Mouse (Mus musculus): ENCODE results near the gene Fam185a. TPM values are rescaled to one million over a fixed set of nuclear protein-coding genes. Genes with fewer than 3 reads are reported as not detected.

Fam185a gene
- total RNA-seq, 2 experiments from 2014 or later, result 1.3 to 2.6 TPM

DNA sequence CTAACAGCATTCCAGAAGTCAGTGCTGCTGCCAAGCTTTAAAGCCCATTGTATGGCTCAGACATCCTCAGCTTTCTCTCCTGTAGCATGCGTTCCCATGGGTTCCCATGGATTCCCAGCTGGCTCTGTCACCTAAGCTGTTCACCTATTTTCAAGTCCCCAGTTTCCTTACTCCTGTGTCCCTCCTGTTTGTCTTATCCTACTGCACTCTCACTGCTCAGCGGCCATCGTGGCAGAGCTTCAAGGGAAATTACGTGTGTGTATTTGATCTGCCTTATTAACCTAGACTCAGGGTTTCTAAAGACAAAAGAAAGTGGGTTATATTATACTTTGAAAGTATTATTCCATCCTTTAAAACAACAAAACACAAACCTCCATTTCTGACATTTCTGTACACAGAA is 64.4 kb downstream of the Fam185a start:
- no peak for ATAC-seq (replicated peaks; ENCODE audit: low FRiP score, poor library complexity, severe bottlenecking)

DNA sequence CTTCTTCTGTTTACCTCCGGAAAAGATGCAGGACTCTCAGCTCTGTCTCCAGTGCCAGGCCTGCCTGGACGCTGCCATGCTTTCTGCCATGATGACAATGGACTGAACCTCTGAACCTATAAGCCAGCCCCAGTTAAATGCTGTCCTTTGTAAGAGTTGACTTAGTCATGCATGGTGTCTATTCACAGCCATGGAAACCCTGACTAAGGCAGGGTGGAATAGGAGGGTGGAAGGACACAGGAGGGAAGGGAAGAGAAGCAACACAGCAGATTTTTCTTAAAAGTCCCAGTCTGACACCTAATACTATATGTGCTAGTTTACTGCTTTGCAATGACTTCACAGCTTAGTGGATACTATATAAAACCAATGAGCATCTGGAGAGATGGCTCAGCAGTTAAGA is 66.7 kb downstream of the Fam185a start:
- no peak for ATAC-seq (replicated peaks; ENCODE audit: low FRiP score, poor library complexity, severe bottlenecking)

DNA sequence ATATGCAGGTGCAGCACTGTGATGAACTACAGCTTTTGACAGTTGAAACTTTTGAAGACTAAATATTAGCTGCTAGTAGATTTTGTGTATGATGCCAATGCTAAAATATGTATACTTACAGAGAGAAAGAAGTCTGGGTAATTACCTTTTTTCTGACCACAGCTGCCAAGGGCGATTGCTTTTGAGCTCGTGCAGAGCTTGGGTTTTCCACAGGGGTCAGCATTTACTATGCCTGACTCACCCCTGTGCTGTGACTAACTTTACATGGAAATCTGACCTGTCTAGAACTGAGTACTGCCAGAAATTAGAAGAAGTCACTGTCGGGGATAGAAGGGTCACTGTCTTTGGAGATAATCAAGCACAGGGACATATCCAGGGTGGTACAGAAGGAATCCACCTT is 67.5 kb downstream of the Fam185a start:
- no peak for ATAC-seq (replicated peaks; ENCODE audit: low FRiP score, poor library complexity, severe bottlenecking)

DNA sequence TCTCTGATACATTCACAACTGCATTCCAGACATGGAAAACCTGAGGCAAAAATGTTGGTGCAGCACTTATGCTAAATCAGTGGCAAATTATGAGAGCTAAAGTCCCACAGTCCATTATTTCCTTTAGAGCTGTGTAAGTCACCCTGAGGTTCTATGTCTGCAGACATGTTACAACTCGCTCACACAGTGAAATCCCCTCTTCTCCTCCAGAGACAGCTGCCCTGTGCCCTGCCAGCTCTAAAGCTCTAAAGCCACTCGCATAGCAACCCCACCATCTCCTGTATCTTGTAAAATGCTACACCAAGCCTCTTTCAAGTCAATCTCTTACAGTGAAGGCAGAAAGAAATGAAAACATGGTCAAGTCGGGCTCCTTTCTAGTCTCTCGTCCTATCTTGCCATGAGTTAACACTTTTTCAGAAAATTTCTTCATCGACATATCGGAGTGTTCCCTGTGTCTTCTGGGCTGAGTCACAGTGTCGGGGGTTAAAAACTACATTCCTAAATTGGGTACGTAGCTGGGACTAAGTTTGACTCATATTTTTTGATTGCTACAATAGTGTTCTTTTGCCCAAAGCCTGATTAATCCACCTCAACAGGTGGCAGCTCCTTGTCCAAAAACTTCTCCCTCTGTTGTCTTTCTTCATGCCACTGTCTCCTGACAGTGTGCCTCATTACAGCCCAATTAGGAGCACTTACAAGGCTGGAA is 68.7 kb downstream of the Fam185a start:
- no peak for ATAC-seq (replicated peaks; ENCODE audit: low FRiP score, poor library complexity, severe bottlenecking)

DNA sequence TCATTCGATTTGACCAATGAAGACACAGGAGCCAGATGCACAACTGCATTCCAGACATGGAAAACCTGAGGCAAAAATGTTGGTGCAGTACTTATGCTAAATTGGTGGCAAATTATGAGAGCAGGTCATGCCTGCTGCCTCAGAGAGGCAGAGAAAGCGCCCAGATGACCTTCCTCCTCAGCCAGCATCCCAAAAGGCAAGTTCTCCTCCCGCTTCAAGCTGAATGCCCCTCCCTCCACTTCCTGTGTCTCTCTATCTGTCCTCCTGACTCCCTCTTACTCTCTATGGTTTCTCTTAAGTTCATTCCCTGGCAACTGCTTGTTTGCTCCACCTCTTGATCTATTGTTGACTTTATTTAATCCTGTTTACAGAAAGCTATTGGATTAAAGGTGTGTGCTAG is 70.0 kb downstream of the Fam185a start:
- ATAC-seq (replicated peaks; ENCODE audit: low FRiP score, poor library complexity, severe bottlenecking), result no peak

DNA sequence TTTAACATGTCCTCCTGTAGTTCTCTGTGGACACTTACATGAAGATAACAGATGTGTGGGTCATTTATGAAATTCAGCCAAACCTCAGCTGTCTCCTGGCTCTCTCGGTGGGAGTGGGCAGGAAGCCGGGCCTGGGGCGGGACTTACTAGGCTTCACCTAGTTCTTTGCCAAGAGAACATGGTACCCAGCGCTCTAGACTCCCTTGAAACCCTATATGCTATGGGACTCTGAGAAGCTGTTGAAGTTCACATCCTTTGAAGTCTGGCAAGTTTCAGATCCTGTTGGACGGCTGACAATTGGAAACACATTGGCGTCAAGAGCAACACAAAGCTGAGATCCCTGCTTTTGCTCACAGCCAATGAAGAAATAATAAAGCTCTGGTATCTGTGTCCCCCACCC is 71.6 kb downstream of the Fam185a start:
- no peak for ATAC-seq (replicated peaks; ENCODE audit: low FRiP score, poor library complexity, severe bottlenecking)

DNA sequence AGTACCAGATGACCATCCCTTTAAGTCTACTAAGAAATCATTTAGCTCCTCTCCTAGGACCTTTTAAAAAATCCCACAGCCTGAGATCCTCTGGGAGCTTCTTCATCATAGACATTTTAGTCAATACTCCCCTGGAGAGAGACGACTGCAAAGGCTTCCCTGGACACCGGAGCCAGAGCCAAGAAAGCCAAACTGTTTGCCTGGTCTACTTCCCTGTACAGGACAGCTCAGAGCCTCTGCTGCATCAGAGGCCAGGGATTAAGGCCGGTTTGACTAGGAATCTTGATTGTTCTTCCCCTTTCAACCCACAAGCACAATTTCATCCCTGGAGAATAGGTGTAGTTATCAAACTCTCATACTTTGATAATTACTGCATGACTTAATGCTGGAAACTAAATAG is 72.1 kb downstream of the Fam185a start:
- no peak for ATAC-seq (replicated peaks; ENCODE audit: low FRiP score, poor library complexity, severe bottlenecking)

DNA sequence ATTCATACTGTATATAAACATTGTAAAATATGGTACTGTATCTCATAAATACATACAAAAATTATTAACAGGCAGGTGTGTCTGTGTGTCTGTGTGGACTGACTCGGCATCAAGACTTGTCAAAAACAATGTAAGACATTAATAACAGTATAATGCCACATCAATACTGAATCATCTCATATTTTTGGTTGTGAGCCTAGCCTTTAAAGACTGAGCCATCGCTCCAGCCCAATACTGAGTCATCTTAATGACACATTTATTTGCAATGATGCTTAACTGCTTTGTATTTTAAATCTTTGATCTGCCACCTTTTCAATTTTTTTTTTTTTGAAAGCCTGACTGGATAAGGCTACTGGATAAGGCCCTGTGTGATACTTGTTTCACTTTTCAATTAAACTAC is 73.7 kb downstream of the Fam185a start:
- no peak for ATAC-seq (replicated peaks; ENCODE audit: low FRiP score, poor library complexity, severe bottlenecking)

DNA sequence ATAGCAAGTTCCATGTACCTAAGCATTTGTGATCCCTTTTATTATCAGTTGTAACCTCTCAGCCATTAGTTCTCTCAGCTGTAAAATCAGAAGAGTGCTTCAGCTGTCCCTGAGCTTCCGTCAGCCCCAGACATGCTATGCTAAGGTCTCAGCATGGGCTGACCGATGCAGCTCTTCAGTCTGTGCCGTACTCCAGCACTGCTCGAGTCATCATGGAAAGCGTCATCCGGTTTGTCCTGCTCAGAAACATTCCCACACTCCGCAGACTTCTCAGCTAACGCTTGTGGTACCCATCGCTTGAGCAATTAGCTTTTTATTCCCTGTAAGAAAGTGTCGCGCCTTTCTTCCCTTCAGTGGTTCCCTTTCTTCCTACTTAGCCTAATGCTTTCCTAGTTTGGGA is 74.2 kb downstream of the Fam185a start:
- ATAC-seq (replicated peaks; ENCODE audit: low FRiP score, poor library complexity, severe bottlenecking), result no peak

DNA sequence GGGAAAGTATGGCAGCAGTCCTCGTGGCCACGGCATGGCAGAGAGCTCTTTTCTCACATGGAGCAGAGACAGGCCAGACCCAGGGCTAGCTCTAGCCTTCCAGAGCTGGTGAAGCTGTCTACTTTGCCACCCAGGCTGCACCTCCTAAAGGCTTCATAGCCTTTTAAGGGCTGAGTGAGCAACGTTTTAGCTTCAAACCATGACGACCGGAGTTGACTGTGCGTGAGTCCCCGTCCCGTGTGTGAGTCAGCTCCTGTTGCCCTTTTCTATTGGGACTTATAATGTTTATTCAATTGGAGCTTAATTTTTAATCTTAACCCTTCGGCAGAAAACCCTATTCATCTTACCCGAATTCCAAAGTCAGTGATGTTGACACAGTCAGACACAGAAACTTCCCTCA is 75.4 kb downstream of the Fam185a start:
- no peak for ATAC-seq (replicated peaks; ENCODE audit: low FRiP score, poor library complexity, severe bottlenecking)

DNA sequence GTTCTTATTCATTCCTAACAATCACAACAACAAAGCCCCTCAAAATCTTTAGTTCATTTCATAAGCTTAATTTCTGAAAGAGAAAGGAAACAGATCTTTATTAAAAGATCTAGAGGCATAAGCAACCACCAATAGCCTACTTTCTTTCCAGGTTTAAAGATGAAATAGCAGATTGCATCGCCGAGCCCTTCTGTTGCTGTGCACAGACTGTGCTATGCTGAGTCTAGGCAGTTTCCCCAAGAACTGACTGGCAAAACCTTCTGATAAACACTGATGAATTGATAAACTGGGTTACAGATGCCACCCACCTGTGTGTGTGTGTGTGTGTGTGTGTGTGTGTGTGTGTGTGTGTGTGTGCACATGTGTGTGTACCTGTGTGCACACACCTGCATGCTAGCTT is 76.2 kb downstream of the Fam185a start:
- no peak for ATAC-seq (replicated peaks; ENCODE audit: low FRiP score, poor library complexity, severe bottlenecking)

DNA sequence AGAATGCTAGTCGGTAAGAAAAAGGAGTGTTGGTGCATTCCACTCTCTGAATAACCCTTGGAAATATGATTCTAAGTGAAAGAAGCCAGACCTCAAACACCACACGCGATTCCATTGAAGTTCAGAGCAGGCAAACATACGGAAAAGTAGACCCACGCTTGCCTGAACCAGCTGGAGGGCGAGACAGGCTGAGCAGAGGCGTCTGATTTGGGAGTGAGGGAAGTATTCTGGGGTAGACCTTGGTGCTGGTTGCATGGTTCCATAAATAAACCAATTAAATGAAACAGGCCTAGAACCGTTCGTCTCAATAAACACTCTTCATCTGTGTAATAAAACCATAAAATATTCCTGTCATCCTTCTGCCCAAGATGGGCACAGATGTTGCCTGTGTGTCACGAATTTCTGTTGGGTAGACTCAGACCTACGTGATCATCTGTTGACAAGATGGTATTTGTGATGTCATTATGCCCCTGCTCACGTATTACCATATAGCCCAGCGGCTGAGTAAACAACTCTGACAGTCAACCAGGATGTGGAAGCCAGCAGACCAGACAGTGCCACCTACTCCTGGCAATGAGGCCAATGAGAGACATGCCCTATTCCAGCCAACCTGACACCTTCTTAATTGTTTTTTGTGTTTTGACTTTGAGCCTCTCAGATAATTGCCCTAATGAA is 78.3 kb downstream of the Fam185a start:
- no peak for ATAC-seq (replicated peaks; ENCODE audit: low FRiP score, poor library complexity, severe bottlenecking)

DNA sequence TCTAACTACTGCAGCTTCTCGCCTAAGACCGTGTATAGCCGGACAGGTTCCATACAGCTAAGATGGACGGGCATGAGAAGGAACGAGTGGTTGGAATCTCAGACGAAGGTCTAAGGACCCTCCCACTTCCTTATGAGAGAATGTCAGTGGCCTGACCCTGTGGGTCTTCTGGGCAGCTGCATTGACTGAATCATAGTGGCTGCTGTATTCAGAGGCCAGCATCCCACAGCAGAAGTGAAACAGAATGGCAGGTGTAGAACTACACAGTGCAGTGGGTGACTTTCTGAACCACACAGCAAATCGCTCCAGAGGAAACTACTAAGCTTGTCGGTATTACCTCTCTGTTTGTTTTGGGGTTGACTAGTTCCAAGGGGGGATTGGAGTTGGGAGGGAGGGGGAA is 80.4 kb downstream of the Fam185a start:
- no peak for ATAC-seq (replicated peaks; ENCODE audit: low FRiP score, poor library complexity, severe bottlenecking)

DNA sequence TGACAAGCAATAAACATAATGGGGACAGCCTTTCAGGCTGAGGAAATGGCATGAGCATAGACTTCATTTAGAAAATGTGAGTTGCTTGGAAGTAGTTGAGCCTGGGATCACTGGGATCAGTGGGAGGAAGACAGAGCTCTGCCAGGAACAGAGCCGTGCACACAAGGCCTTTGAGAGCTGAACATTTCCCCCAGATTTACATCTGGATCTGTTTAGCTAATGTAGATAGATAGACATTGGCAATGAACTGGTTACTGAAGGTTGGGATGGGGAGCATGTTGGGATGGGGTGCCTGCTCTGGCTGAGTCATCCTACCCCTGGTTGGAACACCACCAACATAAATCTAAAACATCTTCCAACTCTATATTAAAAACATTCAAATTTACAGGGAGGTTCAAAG is 82.1 kb downstream of the Fam185a start:
- no peak for ATAC-seq (replicated peaks; ENCODE audit: low FRiP score, poor library complexity, severe bottlenecking)

DNA sequence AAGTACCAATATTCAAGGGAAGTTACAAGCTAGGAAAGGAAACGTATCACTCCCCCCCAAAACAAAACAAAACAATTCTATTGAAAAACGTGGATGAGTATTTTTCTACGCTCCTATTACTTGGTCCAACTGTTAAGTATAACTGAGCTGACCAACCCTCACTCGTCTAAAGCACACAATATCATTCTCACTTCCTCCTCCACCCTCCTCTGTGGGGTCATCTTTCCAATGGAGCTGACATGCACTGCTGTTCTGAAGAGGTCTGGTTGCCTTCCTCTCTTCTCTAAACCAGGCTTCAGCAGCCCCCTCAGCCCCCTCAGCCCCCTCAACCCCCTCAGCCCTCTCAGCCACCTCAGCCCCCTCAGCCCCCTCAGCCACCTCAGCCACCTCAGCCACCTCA is 85.0 kb downstream of the Fam185a start:
- ATAC-seq (replicated peaks; ENCODE audit: low FRiP score, poor library complexity, severe bottlenecking), result no peak

DNA sequence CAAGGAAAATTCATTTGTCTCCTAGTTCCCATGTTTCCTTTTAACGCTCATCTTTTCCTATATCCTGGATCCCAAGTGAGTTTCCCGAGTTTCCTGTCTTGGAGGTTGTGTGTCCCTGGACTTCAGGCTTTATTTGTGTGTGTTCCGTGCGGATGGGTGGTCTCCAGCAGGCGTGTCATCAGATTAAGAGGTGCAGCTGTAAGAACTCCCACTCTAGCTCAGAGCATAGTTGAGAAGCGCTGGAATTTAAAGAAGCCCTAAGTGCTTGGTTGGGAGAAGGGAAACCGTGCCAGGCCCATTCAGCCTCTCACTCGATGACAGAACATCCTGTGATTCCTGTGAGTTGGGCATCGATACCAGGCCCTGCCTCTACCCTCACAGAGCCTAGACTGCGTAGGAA is 88.6 kb downstream of the Fam185a start:
- no peak for ATAC-seq (replicated peaks; ENCODE audit: low FRiP score, poor library complexity, severe bottlenecking)

DNA sequence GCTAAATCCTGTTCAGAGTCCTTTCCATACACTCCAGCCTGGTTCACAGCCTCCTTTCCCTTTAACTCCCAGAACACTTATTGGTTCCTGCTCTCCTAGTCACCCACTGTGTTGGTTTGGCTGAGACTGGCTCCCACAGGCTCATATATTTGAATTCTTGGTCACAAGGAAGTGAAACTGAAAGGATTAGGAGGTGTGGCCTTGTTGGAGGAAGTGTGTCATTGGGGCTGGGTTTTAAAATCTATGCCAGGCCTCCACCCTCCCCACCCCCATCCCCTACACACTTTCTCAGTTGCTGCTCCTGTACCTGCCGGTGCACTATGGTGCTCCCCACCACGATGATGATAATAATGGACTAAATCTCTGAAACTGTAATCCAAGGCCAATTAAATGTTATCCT is 92.8 kb downstream of the Fam185a start:
- ATAC-seq (replicated peaks; ENCODE audit: low FRiP score, poor library complexity, severe bottlenecking), result no peak

DNA sequence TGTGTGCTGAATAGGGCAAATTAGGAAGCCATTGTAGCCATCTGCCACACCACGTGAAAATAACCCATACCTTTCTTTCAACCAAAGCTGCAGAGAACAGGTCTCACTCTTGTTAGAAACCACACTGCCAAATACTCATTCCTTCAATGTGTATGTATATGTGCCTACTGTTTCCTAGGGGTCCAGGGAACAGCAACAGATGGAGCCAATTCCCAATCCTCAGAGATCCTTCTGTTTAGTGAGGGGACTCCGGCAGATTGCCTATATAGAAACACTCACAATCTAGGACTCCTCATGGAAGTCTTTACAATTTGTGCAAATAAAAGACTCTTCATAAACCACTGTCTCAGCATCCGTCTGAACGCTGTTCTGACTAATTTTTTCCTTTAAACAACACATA is 93.4 kb downstream of the Fam185a start:
- no peak for ATAC-seq (replicated peaks; ENCODE audit: low FRiP score, poor library complexity, severe bottlenecking)

DNA sequence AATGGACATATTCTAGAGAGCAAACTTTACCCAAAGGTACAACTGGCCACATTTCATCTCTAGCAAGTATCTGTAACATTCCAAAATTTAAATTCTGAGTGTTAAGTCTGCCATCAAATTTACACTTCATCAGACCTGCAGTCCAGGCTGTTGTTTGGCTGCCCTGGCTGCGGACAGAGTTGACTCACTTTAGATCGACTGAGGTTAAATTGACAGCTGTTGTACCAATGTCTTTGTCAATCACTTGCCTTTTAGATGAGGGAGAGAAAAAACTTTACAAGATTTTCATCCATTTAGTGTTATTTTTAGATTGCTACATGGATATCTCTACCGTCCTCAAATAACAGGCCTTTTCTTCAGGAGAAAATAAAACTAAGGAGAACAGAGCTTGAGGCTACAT is 94.4 kb downstream of the Fam185a start:
- no peak for ATAC-seq (replicated peaks; ENCODE audit: low FRiP score, poor library complexity, severe bottlenecking)

DNA sequence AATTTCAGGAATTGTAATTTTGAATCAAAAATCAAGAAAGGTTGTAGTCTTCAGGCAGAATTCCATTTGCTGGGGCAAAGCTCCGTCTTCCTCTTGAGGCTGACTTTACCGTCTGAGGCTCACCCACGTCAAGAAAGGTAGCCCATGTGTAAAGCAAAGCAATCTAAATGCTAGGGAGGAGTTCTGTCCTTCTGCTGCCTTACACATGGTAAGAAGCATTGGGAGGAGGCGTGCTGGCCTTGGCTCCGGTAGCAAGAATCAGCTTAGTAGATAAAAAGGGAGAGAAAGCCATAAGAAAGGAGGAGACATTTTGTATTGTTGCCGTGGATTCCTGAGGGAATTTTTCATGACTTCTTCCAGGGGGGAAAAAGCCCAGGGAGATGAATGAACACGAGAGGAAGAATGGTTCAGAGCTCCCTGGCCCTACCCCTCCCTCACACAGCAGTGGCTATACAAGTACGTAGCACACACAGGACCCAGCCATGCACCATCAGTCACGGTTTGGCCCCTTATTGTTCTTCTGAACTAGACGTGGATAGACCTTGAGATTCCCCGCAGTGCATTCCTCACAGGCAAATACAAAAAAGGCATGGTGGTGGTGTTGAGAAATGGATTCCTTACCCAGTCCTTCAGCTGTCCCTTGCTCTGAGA is 102.2 kb downstream of the Fam185a start:
- ATAC-seq (replicated peaks; ENCODE audit: low FRiP score, poor library complexity, severe bottlenecking), result no peak

DNA sequence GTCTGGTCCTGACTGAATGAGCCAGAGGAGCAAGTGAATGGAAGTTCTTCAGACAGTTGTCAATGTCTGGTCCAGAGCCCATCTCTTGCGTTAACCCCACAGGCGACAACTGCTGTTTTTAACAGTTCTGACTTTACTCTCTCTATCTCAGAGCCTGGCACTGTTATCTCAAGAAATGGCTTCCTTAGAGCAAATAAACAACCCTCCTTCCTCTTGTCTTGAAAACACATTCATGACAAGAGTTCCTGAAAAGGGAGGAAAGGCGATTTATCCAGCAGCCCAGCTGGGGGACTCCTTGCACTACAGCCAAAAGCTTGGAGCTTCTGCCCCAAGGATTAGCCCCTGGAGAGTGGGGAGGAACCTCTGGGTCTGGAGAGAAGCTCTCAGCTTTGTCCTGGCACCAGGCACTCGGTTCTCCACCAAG is 102.7 kb downstream of the Fam185a start:
- no peak for ATAC-seq (replicated peaks; ENCODE audit: low FRiP score, poor library complexity, severe bottlenecking)

Data from erythroid progenitor cell, adult 5-6 weeks (primary cell).